Mouse (Mus musculus) frontal cortex, adult 2 months (tissue): ENCODE measurements around the gene Cd101. TPM values are rescaled to one million over a fixed set of nuclear protein-coding genes. Genes with fewer than 3 reads are reported as not detected.

Experiments used
- DNase-seq, 2 experiments: peaks; one replicate each; pipeline ENCODE4 v3.0.0; 2022; ENCODE audit warnings: low spot score in 1 of 2; ENCODE audit errors: extremely low spot score in 1 of 2
- polyA plus RNA-seq: library from polyadenylated mRNA; depleted of rRNA; stranded (reverse); fragments of >200 nt; gene quantifications from 2 replicates; pipeline ENCODE4 v1.2.3, GENCODE M21; 2012

Cd101 gene
- polyA plus RNA-seq, 1 experiment = 0.16 TPM

DNA sequence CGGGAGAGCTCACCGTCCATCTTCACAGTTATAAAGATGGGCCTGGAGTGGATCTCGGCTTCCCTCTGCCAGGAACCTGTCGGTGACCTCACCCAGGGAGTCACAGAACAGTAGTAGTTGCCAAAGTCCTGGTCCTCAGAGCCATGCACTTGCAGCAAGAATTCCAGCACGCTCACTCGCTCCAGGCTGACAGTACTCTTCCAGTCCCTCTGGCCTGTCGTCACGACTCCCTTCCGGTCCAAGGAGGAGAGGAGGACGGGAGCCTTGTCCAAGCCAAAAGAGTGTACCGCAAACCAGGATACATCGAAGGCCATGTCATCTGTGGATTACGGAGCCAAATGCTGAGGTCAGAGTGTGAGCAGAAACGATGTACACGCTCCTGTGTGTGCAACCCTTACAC is 16.1 kb upstream of the Cd101 start:
- no peak for DNase-seq

GRCm38 (mm10) chr3:101044686-101045085 is 15.3 kb upstream of the Cd101 start:
- no peak for DNase-seq

GRCm38 (mm10) chr3:101041997-101042396 is 12.6 kb upstream of the Cd101 start:
- DNase-seq = no peak

DNA sequence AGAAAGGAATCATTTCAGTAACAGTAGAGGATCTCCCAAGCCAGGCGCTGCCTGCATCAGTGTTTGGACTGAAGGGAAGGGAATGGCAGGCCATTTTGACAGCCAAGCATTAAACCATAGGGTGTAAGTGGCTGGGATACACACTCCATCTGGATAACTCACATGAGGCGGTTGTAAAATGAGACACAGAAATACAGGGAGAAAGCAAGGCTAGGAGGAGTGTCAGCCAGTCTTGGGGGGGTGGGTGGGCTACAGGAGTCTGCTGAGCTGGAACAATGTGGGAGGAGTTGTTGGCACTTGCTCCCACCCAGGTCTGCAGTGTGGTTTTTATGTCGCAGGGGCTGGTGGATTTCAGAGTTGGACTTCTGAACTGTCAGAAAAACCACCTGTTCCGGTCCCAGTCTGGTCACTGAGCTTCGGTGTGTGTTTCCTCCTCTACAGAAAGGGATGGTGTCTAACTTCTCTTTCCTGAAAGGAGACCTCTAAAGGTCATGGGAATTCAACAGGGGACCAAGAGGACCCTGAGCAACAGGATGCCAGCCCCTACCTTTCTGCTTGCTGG is 8.7 kb upstream of the Cd101 start:
- DNase-seq = no peak

DNA sequence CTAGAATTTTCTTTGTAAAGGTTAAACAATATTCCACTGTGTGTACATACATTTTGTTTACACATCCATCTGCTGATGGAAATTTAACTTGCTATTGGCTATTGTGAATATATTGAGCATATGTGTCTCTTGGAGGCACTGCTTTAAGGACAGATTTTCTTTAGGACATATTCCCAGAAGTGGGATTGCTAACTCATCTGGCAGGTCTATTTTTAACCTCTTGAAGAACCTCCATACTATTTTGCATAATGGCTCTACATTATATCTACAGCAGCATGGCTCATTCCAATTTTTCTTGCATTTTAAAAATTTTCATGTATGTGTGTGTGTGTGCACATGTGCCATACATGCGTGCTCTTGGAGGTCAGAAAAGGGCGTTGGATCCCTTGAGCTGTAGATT is 6.6 kb upstream of the Cd101 start:
- no peak for DNase-seq

- no peak for DNase-seq
Observed at GRCm38 (mm10) chr3:101034509-101034908, 5.2 kb upstream of the Cd101 start.

- no peak for DNase-seq
Observed at GRCm38 (mm10) chr3:101033644-101034043, 4.3 kb upstream of the Cd101 start.

- DNase-seq = no peak
Observed at GRCm38 (mm10) chr3:101031456-101032142, 2.2 kb upstream of the Cd101 start.

GRCm38 (mm10) chr3:101030630-101031029 is 1.3 kb upstream of the Cd101 start:
- no peak for DNase-seq

- DNase-seq = no peak
Observed at GRCm38 (mm10) chr3:101026741-101027140, 2.6 kb downstream of the Cd101 start.

DNA sequence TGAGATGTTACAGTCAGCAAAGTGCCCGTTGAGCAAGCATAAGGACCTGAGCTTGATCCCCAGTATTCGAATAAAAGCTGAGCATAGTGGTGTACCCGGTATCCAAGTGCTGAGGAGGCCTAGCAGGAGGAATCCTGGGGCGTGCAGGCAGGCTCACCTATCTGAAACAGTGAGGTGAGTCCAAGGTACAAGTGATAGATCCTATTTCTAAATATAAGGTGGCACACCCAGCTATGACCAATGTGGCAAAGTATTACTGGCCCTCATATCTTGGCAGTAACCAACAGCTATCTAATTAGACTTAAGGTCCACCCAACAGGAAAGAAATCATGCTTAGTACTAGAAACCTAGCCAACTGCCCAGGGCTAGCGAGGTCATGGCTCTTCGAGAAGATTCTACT is 6.4 kb downstream of the Cd101 start:
- DNase-seq = no peak

DNA sequence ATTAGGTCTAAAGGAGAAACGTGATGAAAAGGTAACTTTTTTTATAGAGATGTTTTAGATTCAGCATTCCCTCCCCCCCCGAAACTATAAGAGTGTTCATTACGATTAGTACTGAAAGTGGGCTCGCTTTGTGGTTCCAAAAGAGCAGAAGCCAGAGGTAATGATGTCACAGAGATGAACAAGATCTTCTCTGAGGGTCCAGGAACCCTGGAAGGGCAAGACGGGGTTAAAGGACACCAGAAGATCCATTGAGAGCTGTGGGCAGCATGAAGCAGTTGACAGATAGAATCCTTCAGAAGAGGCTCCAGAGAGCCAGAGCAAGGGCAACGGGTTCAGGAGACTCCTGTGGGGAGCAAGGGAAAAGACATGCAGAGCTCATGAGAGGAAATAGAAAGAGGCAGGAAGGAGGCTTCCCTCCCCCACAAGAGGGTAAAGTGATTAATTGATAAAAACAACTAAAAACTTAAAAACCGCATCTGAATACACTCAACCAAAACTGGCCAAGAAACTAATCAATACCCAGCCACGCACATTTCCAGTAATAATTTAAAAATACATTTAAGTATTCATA is 7.8 kb downstream of the Cd101 start:
- no peak for DNase-seq

GRCm38 (mm10) chr3:101021073-101021472 is 8.3 kb downstream of the Cd101 start:
- no peak for DNase-seq

- no peak for DNase-seq
Observed at GRCm38 (mm10) chr3:101018494-101018893, 10.9 kb downstream of the Cd101 start.

DNA sequence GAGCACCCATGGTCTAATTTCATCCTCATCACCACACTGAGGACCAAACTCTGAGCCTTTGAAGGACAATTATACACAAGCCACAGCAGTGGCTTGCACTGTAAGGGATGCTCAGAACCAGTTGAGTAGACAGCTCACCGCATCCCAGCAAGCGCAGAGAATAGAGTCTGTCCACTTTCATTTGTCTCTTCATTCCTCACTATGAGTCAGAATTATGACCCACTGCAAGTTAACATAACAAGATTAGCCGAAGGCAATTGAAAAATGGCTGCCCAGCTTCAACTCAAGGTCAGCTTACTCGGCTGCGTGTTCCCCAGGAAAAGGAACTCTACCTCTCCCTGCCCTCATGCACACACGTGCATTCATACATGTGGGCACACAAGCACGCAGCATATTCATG is 13.3 kb downstream of the Cd101 start:
- no peak for DNase-seq

GRCm38 (mm10) chr3:101015254-101015653 is 14.1 kb downstream of the Cd101 start:
- DNase-seq = no peak

DNA sequence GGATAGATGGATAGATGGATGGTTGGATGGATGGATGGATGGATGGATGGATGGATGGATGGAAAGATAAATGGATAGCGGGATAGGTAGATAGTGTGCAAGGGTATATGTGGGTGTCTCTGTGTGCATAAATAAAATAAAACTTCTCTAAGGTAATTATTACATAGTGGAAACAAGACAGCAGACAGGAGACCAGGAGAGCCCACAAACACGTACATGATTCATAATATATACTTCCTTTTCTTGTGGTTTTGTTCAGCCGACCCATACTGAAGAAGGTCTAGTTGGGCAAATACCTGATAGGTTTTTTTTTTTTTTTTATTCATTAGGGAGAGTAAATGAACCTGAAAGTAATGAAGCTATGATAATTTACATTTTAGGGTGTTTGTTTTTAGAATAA is 15.8 kb downstream of the Cd101 start:
- no peak for DNase-seq

GRCm38 (mm10) chr3:101013005-101013404 is 16.4 kb downstream of the Cd101 start:
- DNase-seq = no peak

DNA sequence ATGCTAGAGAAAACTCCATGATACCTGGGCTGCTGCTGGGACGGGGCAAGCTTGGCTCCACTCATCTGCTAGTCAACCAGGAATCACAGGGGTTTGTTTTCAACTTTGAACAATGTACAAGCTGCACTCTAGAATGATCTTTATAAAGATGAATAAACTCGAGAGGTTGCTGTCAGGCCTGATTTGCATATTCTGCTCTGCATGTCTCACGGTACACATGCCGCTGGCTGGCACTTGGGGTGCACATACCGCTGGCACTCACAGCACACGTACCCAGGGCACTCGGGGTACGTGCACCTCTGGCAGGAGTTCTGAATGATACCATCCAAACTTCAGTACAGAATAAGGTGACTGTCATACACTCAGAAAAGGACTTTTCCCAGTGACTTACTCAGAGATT is 16.8 kb downstream of the Cd101 start:
- no peak for DNase-seq

DNA sequence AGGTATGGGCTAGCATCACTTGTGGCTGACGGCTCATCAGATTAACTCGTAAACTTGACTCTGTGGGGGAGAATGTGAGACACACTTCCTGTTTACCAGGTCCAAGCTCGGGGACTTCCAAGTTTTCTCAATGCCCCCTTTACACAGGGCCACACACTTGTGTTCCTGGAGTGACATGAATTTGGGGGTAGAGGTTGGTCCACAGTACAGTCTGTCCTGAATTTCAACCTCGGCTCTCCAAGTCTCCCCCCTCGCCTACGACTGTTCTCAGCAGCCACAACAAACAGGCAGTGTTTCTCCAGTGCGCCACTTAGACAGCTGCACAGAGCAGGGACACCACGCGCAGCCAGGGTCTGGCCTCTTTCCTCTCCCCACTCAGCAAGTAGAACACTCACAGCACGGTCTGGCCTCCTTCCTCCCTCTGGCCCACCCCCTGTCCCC is 17.2 kb downstream of the Cd101 start:
- no peak for DNase-seq

- no peak for DNase-seq
Observed at GRCm38 (mm10) chr3:101011203-101011600, 18.2 kb downstream of the Cd101 start.

- DNase-seq = no peak
Observed at GRCm38 (mm10) chr3:101010589-101011202, 18.7 kb downstream of the Cd101 start.
